9 mouse cellular contexts compared by ENCODE assay signal in genomic region chr10:13474568-13474955, GRCm38 (mm10). TPM values are rescaled to one million over a fixed set of nuclear protein-coding genes. Genes with fewer than 3 reads are reported as not detected.
DNase-seq lines count a peak whose midpoint lies in the region; ATAC-seq and TF ChIP-seq lines count a peak whose summit lies in the region.
"Had no signal": no experiment of that assay in that cellular context is flagged by ENCODE, and none has a peak within 500 bp of the region (broad histone marks: within the 10 kb centered on the region; RNA-seq: fewer than 3 reads in every experiment).

No protein-coding gene starts in this region.

- H3K27ac ChIP-seq in heart, embryonic 12.5 days (ENCODE audit: poor library complexity, severe bottlenecking), result no peak overlapping the region
- no peak overlapping the region for H3K27ac ChIP-seq in embryonic facial prominence, embryonic 12.5 days
- peak overlapping the region; percentile 88 for H3K27ac ChIP-seq in intestine, postnatal 0 days (ENCODE audit: low read depth, low read length)
- H3K27ac ChIP-seq in midbrain, embryonic 10.5 days (replicated peaks), result peak overlapping the region; percentile 83

- peaks cover 29% of the 10 kb centered on the region for H3K27me3 ChIP-seq in heart, embryonic 12.5 days (replicated peaks)
- peaks cover 34% of the 10 kb centered on the region for H3K27me3 ChIP-seq in embryonic facial prominence, embryonic 12.5 days
- no peaks in the 10 kb centered on the region for H3K27me3 ChIP-seq in intestine, postnatal 0 days (replicated peaks; ENCODE audit: control insufficient read depth, insufficient read depth, low read length)
- peaks cover 59% of the 10 kb centered on the region for H3K27me3 ChIP-seq in midbrain, embryonic 10.5 days (ENCODE audit: low read depth, poor library complexity, severe bottlenecking)

- peak; percentile 25; the same call in 1 of the 2 replicates for ATAC-seq in heart, embryonic 12.5 days (ENCODE audit: insufficient number of reproducible peaks, low FRiP score)
- ATAC-seq in embryonic facial prominence, embryonic 12.5 days (ENCODE audit: insufficient number of reproducible peaks, insufficient read depth, low FRiP score, low TSS enrichment), result peak; percentile 36; the same call in 1 of the 2 replicates
- ATAC-seq in intestine, postnatal 0 days, result peak; percentile 79

- no peak for TF ChIP-seq CTCF in intestine, postnatal 0 days (IDR thresholded peaks at IDR 0.05; ENCODE audit: low read depth)

- H3K36me3 ChIP-seq in heart, embryonic 12.5 days, result no peaks in the 10 kb centered on the region
- no peaks in the 10 kb centered on the region for H3K36me3 ChIP-seq in embryonic facial prominence, embryonic 12.5 days
- no peaks in the 10 kb centered on the region for H3K36me3 ChIP-seq in intestine, postnatal 0 days (ENCODE audit: control insufficient read depth, insufficient read depth)
- no peaks in the 10 kb centered on the region for H3K36me3 ChIP-seq in midbrain, embryonic 10.5 days
- H3K36me3 ChIP-seq: G1E had no signal

- peak overlapping the region; percentile 97 for H3K4me2 ChIP-seq in heart, embryonic 12.5 days
- peak overlapping the region; percentile 96 for H3K4me2 ChIP-seq in embryonic facial prominence, embryonic 12.5 days (replicated peaks)
- peak overlapping the region; percentile 91 for H3K4me2 ChIP-seq in intestine, postnatal 0 days (replicated peaks; ENCODE audit: low read depth)

- H3K9ac ChIP-seq in heart, embryonic 12.5 days, result peak overlapping the region; percentile 83
- peak overlapping the region; percentile 73 for H3K9ac ChIP-seq in embryonic facial prominence, embryonic 12.5 days
- H3K9ac ChIP-seq in intestine, postnatal 0 days (ENCODE audit: low read depth, low read length), result peak overlapping the region; percentile 81

- H3K4me1 ChIP-seq in heart, embryonic 12.5 days (replicated peaks), result peaks cover 14% of the 10 kb centered on the region
- no peaks in the 10 kb centered on the region for H3K4me1 ChIP-seq in embryonic facial prominence, embryonic 12.5 days
- H3K4me1 ChIP-seq in intestine, postnatal 0 days (replicated peaks; ENCODE audit: control insufficient read depth, insufficient read depth, low read length), result no peaks in the 10 kb centered on the region
- peaks cover 18% of the 10 kb centered on the region for H3K4me1 ChIP-seq in midbrain, embryonic 10.5 days

- H3K4me3 ChIP-seq in heart, embryonic 12.5 days, result peak overlapping the region; percentile 66
- H3K4me3 ChIP-seq in embryonic facial prominence, embryonic 12.5 days, result peak overlapping the region; percentile 55
- peak overlapping the region; percentile 63 for H3K4me3 ChIP-seq in intestine, postnatal 0 days (ENCODE audit: low read depth, low read length)
- H3K4me3 ChIP-seq in midbrain, embryonic 10.5 days, result peak overlapping the region; percentile 79

- no peak for DNase-seq in heart, postnatal 4 days
- DNase-seq in midbrain, embryonic 10.5 days (ENCODE audit: low spot score), result no peak
- no peak for DNase-seq in right cerebral cortex, adult 18-20 months
- DNase-seq in testis, postnatal 14 days (ENCODE audit: low spot score), result no peak
- no peak for DNase-seq in gastrocnemius, postnatal 14 days

- no peaks in the 10 kb centered on the region for H3K9me3 ChIP-seq in heart, embryonic 12.5 days (replicated peaks)
- H3K9me3 ChIP-seq in embryonic facial prominence, embryonic 12.5 days, result no peaks in the 10 kb centered on the region
- H3K9me3 ChIP-seq in intestine, postnatal 0 days (ENCODE audit: control insufficient read depth), result no peaks in the 10 kb centered on the region
- H3K9me3 ChIP-seq in midbrain, embryonic 10.5 days (replicated peaks), result no peaks in the 10 kb centered on the region
- H3K9me3 ChIP-seq: G1E had no signal

- intact Hi-C loops in gastrocnemius, postnatal 14 days (cut with DNase I; ENCODE audit: low total_unique reads), result no loop called here

- WGBS in heart, embryonic 12.5 days, result 4% methylated on average over 10 of the region's 10 CpGs
- whole genome bisulfite sequencing in embryonic facial prominence, embryonic 12.5 days, result 4% methylated on average over 10 of the region's 10 CpGs
- WGBS in intestine, postnatal 0 days, result 4% methylated on average over 10 of the region's 10 CpGs
- WGBS in midbrain, embryonic 10.5 days, result 5% methylated on average over 10 of the region's 10 CpGs

RNA-seq across cellular contexts. Expression of gene Phactr2, which starts 0.3 kb away (rescaled TPM):
- polyA plus RNA-seq in heart, embryonic 12.5 days (2016; fragmentation: Nextera tagmentation; extraction: Ambion mirVana), result 58.1 and 65.7 TPM in 2 replicates
- total RNA-seq in heart, postnatal 4 days (2021), result 10 to 100 TPM; 78.3 to 79.5 TPM
- 25.1 and 27.2 TPM in 2 replicates for polyA plus RNA-seq in embryonic facial prominence, embryonic 12.5 days (2016; fragmentation: Nextera tagmentation; extraction: Ambion mirVana)
- 11.3 and 12.3 TPM in 2 replicates for polyA plus RNA-seq in intestine, postnatal 0 days (2015; fragmentation: Nextera tagmentation; extraction: Ambion mirVana)
- 10.3 and 10.8 TPM in 2 replicates for polyA plus RNA-seq in midbrain, embryonic 10.5 days (2016; fragmentation: Nextera tagmentation; extraction: Ambion mirVana)
- total RNA-seq in gastrocnemius, postnatal 14 days (2021), result 10 to 100 TPM; 21.3 to 25.7 TPM
- polyA plus RNA-seq: G1E had no signal

RNA-seq across cellular contexts. Expression of gene Fuca2, which starts 24.8 kb away (rescaled TPM):
- polyA plus RNA-seq in heart, embryonic 12.5 days (2016; fragmentation: Nextera tagmentation; extraction: Ambion mirVana), result 63.2 and 67.6 TPM in 2 replicates
- total RNA-seq in heart, postnatal 4 days (2021), result 100 to 1,000 TPM; 261 to 315 TPM
- 35.9 and 41.6 TPM in 2 replicates for polyA plus RNA-seq in embryonic facial prominence, embryonic 12.5 days (2016; fragmentation: Nextera tagmentation; extraction: Ambion mirVana)
- polyA plus RNA-seq in intestine, postnatal 0 days (2015; fragmentation: Nextera tagmentation; extraction: Ambion mirVana), result 1,219 and 1,230 TPM in 2 replicates
- polyA plus RNA-seq in midbrain, embryonic 10.5 days (2016; fragmentation: Nextera tagmentation; extraction: Ambion mirVana), result 20.7 and 23.8 TPM in 2 replicates
- 10 to 100 TPM; 11.7 to 12.0 TPM for total RNA-seq in gastrocnemius, postnatal 14 days (2021)
- polyA plus RNA-seq: G1E had no signal

Comparison
In these comparisons a context has a peak if more than half of its experiments do, and no peak if none do; other contexts are left out.
1. ATAC-seq: peak in every context shown above with its lines; median percentile 79 in intestine, postnatal 0 days; 36 in embryonic facial prominence, embryonic 12.5 days; 25 in heart, embryonic 12.5 days.
2. H3K27ac ChIP-seq: peak in intestine, postnatal 0 days (single experiment) and midbrain, embryonic 10.5 days (single experiment); none in heart, embryonic 12.5 days (single experiment) and embryonic facial prominence, embryonic 12.5 days (single experiment).
3. RNA of gene Fuca2, which starts 24.8 kb away (polyA plus RNA-seq): 1,219 to 1,230 TPM in intestine, postnatal 0 days; 63.2 to 67.6 TPM in heart, embryonic 12.5 days, 35.9 to 41.6 TPM in embryonic facial prominence, embryonic 12.5 days and 20.7 to 23.8 TPM in midbrain, embryonic 10.5 days; every median in the first group is over 10 times any median in the second.
4. Peak in every context shown above with its lines, with median percentiles within 50 percentile points of each other: H3K4me2 ChIP-seq, H3K4me3 ChIP-seq and H3K9ac ChIP-seq.